Mouse (Mus musculus): Measurements from ENCODE around the gene Rps6ka2.

DNA sequence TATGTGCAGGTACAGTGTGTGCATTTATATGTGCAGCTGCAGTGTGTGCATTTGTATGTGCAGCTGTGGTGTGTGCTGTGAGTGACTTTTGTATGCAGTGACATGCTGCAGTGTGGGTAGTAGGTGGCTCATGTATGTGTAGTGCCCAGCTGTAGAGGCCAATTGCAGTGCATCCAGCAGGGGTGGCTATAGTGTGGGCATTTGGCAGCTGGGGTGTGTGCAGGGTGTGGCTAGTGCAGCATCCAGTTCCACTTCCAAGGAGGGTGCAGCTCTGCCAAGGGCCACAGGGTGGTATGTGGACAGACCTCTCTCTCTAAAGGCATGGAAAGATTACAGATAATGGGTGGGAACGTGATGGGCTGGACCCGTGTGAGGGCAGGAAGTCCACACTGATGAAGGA, 43.3 kb downstream of the Rps6ka2 start:
- TF ChIP-seq ZC3H11A (IDR thresholded peaks at IDR 0.05; ENCODE audit: borderline replicate concordance, low read depth, low read length): no peak
- TF ChIP-seq HCFC1 (IDR thresholded peaks at IDR 0.05; ENCODE audit: borderline replicate concordance, insufficient read depth, low read length): no peak
- TF ChIP-seq MAFK (IDR thresholded peaks at IDR 0.05; ENCODE audit: insufficient read depth, low read depth, low read length): no peak
- TF ChIP-seq CHD2 (IDR thresholded peaks at IDR 0.05; ENCODE audit: low read depth, low read length): no peak
